Mouse (Mus musculus) testis, adult 2 months (tissue): ENCODE data around the gene Lrp2bp. TPM values are rescaled to one million over a fixed set of nuclear protein-coding genes. Genes with fewer than 3 reads are reported as not detected.
A peak's percentile ranks its signal among the peaks of the same experiment; 100 is the strongest.

Source experiments
- H3K27ac ChIP-seq: fragments of 200-500 bp; 2 replicates; pipeline ENCODE4 v1.5.1; 2012; ENCODE audit warnings: low read depth, low read length; ENCODE audit not compliant: control insufficient read depth, insufficient read depth
- H3K27me3 ChIP-seq: fragments of 200-500 bp; 2 replicates; pipeline ENCODE4 v1.6.1; 2012; ENCODE audit warnings: mild to moderate bottlenecking, low read length, moderate library complexity; ENCODE audit not compliant: control insufficient read depth, insufficient read depth
- H3K36me3 ChIP-seq: fragments of 200-500 bp; 2 replicates; pipeline ENCODE4 v1.6.1; 2012; ENCODE audit warnings: mild to moderate bottlenecking, low read length; ENCODE audit not compliant: control insufficient read depth, insufficient read depth
- H3K4me1 ChIP-seq: fragments of 200-500 bp; 2 replicates; pipeline ENCODE4 v1.6.1; 2012; ENCODE audit warnings: low read length; ENCODE audit not compliant: control insufficient read depth, insufficient read depth
- H3K4me3 ChIP-seq: fragments of 200-500 bp; 2 replicates; pipeline ENCODE4 v1.5.1; 2012; ENCODE audit warnings: low read depth, mild to moderate bottlenecking, low read length, moderate library complexity, mixed read lengths; ENCODE audit not compliant: control insufficient read depth
- CTCF ChIP-seq: fragments of 200-500 bp; IDR thresholded peaks from 2 replicates; pipeline ENCODE4 v1.5.1; 2012; ENCODE audit warnings: low read depth, mild to moderate bottlenecking, inconsistent platforms, low read length, moderate library complexity; ENCODE audit not compliant: control insufficient read depth, insufficient read depth, insufficient replicate concordance
- POLR2A ChIP-seq: fragments of 200-500 bp; IDR thresholded peaks from 2 replicates; pipeline ENCODE4 v1.6.1; 2012; ENCODE audit warnings: low read depth, mild to moderate bottlenecking, inconsistent platforms, low read length, moderate library complexity; ENCODE audit not compliant: control insufficient read depth
- polyA plus RNA-seq: library from polyadenylated mRNA; depleted of rRNA; stranded (reverse); fragments of >200 nt; gene quantifications from 2 replicates; pipeline ENCODE4 v1.2.3, GENCODE M21; 2012

The Lrp2bp gene
- polyA plus RNA-seq, 1 experiment = 55.3 TPM

DNA sequence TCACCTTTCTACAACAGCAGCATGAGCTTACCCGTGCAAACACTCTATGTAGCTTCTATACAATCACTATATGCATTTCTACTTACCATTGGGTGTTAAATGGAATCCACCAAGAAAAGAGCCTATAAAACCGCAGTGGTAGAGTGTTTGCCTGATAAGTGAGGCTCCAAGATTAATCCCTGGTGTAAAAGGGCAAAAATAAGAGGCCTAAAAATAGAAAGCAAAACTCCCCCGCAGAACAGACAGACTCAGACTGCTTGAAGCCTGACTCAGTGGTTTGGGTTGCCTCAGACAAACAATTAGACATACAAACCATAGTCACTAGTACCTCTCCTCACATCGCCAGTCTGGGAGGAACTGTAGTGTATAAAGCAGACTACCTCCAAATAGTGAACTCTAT is 6.5 kb downstream of the Lrp2bp start, which contains the start of gene Ankrd37:
TSS of gene Ankrd37 (minus strand) at position 112 of the 400 bp plus-strand sequence.
- Histone ChIP-seq H3K4me1 (peaks cover 3% of the 10 kb centered on the region), H3K4me3 (no peak within 1 kb of the TSS), H3K27me3 (no peaks in the 10 kb centered on the region), H3K27ac (no peak within 1 kb of the TSS), H3K36me3 (no peaks in the 10 kb centered on the region)
- TF ChIP-seq POLR2A (no peak), CTCF (no peak)

DNA sequence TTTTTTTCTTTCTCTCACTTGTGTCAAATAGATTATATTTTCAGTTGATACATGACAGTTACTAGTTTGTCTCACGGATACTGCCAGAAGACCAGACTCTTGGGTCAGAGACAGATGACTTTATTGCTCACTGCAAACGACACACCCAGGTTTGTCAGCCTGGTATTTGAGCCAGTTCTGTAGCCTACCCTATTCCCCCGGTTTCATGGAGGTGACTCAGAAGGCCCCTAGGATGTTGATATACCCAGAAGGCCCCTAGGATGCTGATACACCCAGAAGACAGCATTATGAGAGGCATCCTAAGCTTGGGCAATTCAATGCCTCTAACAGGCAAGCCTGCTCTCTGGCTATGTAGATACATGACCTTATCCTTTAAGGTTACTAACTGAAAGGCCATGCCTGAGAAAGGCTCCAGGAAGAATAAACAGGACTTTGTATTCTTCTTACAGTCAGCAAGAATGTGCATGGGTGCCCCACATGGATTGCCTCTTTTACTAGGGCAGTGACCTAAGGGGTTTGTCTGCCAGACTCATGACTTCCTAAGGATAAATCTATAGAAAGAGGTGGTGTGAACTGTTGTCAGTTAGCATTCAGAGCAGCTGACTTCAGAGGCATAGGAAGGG is 8.1 kb downstream of the Lrp2bp start:
- no peaks in the 10 kb centered on the region for H3K36me3 ChIP-seq
- no peak overlapping the region for H3K4me3 ChIP-seq
- no peaks in the 10 kb centered on the region for H3K27me3 ChIP-seq
- no peak overlapping the region for H3K27ac ChIP-seq
- H3K4me1 ChIP-seq = peaks cover 12% of the 10 kb centered on the region
- TF ChIP-seq POLR2A (no peak), CTCF (no peak)

DNA sequence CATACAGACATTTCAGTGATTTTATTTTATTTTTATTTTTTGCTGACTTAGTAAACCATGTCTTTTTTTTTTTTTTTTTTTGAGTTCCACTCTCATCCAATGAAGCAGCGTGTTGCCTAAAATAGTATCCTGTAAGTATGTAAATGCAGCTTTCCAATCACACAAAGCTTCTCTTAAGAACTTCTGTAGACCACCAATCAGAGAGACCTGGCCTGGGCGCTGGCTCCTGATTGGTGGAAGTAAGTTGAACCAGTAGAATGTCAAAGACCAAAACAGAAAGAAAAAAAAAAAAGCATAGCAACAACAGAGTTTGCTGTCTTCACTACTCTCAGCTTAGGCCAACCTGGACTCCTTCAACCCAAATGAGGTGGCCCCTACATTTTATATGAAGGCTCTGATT is 11.2 kb downstream of the Lrp2bp start:
- H3K36me3 ChIP-seq = no peaks in the 10 kb centered on the region
- no peak for TF ChIP-seq CTCF
- no peak for TF ChIP-seq POLR2A
- H3K27ac ChIP-seq = peak overlapping the region; percentile 45
- H3K4me3 ChIP-seq = peak overlapping the region; percentile 77
- H3K4me1 ChIP-seq = peaks cover 12% of the 10 kb centered on the region
- H3K27me3 ChIP-seq = no peaks in the 10 kb centered on the region

DNA sequence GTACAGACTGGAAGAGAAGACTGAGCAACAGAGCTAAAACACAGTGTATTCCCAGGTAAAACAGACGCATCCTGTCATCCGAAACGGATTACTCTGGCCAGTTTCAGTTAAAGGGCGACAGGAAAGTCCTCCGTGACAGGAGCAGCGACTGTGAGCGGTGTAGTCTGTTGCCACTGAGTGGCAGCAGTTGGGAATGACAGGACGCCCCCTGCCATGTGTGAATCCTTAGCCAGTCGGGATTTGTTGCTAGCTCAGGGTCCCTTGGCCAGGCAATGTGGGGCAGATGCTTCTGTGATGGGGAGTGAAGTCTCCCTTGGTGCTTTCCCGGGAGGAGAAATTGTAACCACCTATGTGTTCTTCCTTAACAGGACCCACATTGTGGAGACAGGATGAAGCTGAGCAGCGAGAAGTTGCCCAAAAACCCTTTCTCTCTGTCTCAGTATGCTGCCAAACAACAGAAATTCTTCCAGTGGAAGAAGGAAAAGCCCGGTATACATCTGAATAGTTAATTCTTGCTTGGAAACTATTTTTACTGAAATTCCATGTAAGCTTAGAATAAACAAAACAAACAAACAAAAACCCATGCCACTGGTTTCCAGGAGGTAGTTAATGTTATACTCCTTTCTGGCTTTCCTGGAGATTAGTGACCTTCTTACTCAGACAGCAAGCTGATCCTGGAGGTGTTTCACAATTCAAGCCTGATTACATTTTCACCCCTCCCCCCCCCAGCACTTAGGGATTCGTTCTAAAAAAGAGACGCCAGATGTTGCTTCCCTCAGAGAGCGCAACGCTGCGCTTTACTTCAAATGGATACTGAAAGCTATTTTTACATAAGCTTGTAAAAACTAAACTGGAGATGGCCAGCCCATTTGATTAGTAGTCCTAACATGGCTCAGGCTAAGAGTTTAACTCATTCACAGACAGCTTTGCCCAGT is 11.9 kb downstream of the Lrp2bp start:
- peak overlapping the region; percentile 45 for H3K27ac ChIP-seq
- H3K4me3 ChIP-seq = peak overlapping the region; percentile 77
- H3K36me3 ChIP-seq = no peaks in the 10 kb centered on the region
- TF ChIP-seq POLR2A (no peak), CTCF (no peak)
- H3K4me1 ChIP-seq = peaks cover 12% of the 10 kb centered on the region
- H3K27me3 ChIP-seq = no peaks in the 10 kb centered on the region

DNA sequence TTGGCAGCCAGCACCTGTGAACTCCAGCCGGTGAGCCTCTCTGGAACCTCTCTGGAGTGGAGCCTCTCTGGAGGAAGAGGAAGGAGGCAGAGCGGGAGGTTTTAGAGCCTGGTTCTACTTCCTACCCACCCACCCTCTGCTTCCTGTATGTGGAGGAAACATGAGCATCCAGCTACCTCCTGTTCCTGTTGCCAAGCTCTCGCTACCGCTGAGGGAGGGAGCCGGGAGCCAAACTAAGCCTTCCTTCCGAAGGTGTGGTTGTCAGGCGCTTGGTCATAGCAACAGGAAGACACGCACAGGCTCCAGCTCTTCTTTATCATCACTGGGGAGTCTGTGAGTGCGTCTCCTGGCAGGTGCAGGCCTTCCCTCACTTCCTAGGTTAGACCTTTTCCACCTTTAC is 23.1 kb downstream of the Lrp2bp start:
- no peak for TF ChIP-seq POLR2A
- no peak for TF ChIP-seq CTCF
- Histone ChIP-seq H3K4me3 (peak overlapping the region; percentile 10), H3K27me3 (no peaks in the 10 kb centered on the region), H3K4me1 (peaks cover 7% of the 10 kb centered on the region), H3K36me3 (no peaks in the 10 kb centered on the region), H3K27ac (no peak overlapping the region)

DNA sequence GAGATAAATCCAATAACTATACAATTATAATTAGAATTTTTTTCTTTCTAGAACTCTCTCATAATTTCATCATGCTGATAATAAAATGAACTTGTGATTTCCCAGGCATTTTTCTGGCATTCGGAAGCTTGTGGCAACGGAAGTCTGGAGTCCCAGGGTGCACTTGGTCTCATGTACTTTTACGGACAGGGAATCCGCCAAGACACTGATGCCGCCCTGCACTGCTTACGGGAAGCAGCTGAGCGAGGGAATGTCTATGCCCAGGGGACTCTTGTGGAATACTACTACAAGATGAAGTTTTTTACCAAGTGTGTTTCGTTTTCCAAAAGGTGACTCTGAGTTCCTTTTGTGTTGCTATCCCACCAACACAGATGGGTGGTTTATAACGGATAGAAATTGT is 23.7 kb downstream of the Lrp2bp start:
- H3K27ac ChIP-seq = no peak overlapping the region
- no peaks in the 10 kb centered on the region for H3K36me3 ChIP-seq
- H3K27me3 ChIP-seq = no peaks in the 10 kb centered on the region
- H3K4me3 ChIP-seq = no peak overlapping the region
- TF ChIP-seq CTCF (no peak), POLR2A (no peak)
- peaks cover 7% of the 10 kb centered on the region for H3K4me1 ChIP-seq

DNA sequence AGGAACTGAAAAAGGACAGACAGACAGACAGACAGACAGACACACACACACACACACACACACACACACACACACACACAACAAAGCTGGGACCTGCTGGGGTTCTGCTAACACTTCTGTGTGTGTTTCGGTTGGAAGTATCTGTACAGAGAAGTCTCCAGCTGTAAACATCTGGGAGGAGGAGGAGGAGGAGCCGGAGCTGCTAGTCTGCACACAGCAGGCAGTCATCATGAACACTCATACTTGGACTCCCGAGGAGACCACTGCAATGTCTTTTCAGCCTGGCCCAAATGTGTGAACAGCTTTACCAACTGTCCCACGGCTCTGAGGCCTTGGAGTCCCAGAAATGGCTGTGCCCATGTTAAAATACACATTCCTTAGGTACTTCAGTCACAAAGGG is 25.3 kb downstream of the Lrp2bp start:
- Histone ChIP-seq H3K36me3 (no peaks in the 10 kb centered on the region), H3K4me1 (peaks cover 7% of the 10 kb centered on the region), H3K27ac (no peak overlapping the region), H3K27me3 (no peaks in the 10 kb centered on the region), H3K4me3 (no peak overlapping the region)
- TF ChIP-seq CTCF = no peak
- no peak for TF ChIP-seq POLR2A

DNA sequence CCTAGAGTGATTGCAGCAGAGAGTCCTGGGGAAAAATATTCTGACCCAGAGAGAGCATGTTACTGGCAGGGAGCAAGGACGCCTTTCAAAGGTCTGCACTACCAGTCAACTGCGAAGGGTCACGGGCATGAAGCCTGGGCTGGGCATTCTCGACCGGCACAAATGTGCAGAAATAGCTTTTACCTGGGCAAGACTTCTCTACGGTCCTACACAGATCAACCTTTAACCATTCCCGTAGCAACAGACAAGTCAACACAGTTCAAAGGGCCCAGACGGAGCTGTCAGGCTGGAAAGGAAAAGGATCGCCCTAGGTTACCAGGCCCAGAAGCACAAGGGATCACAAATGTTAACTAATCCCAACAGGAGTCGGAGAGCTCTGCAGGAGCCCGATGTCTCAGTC is 37.1 kb downstream of the Lrp2bp start:
- Histone ChIP-seq H3K27me3 (no peaks in the 10 kb centered on the region), H3K27ac (no peak overlapping the region), H3K36me3 (peaks cover 1% of the 10 kb centered on the region; the same call in 1 of the 2 replicates), H3K4me3 (no peak overlapping the region), H3K4me1 (no peaks in the 10 kb centered on the region)
- TF ChIP-seq CTCF (no peak), POLR2A (no peak)
